Mouse (Mus musculus) liver, embryonic 14.5 days (tissue): Measurements from ENCODE around the gene Rgs19. TPM values are rescaled to one million over a fixed set of nuclear protein-coding genes. Genes with fewer than 3 reads are reported as not detected.

ENCODE experiments used
- ATAC-seq: fragments of 200-750 bp; cut with Nextera tagmentation; 2 replicates; pipeline ENCODE4 v1.8.0; 2017; ENCODE audit warnings: moderate number of reproducible peaks, mild to moderate bottlenecking, moderate library complexity; ENCODE audit not compliant: insufficient read depth
- DNase-seq, 3 experiments: peaks; one replicate each; pipeline ENCODE4 v3.0.0-alpha.2; 2012 to 2013; ENCODE audit warnings: low read depth in 3 of 3, low spot score in 3 of 3
- H3K27ac ChIP-seq: fragments of 300-500 bp; sonication (generic); 2 replicates; pipeline ENCODE4 v1.5.1; 2014; ENCODE audit warnings: moderate library complexity, mild to moderate bottlenecking, control low read depth, inconsistent platforms
- H3K27me3 ChIP-seq: fragments of 300-500 bp; sonication (generic); 2 replicates; pipeline ENCODE4 v1.6.1; 2014; ENCODE audit warnings: mild to moderate bottlenecking, low read length, moderate library complexity; ENCODE audit not compliant: control insufficient read depth, insufficient read depth
- H3K36me3 ChIP-seq: fragments of 300-500 bp; sonication (generic); replicated peaks from 2 replicates; pipeline ENCODE4 v1.6.1; 2014; ENCODE audit warnings: low read depth; ENCODE audit not compliant: control insufficient read depth, insufficient read depth
- H3K4me1 ChIP-seq, 2 experiments: fragments of 200-500 bp in 1 of 2; fragments of 300-500 bp in 1 of 2; sonication (generic) in 1 of 2; replicated peaks; 2 replicates each; pipeline ENCODE4 v1.6.1; 2012 to 2014; ENCODE audit warnings: antibody characterized with exemption in 1 of 2, inconsistent platforms in 1 of 2, low read length in 1 of 2; ENCODE audit not compliant: control insufficient read depth in 2 of 2, insufficient read depth in 2 of 2
- H3K4me2 ChIP-seq: fragments of 300-500 bp; sonication (generic); 2 replicates; pipeline ENCODE4 v1.6.1; 2014; ENCODE audit warnings: low read depth, mild to moderate bottlenecking, control low read depth, moderate library complexity
- H3K4me3 ChIP-seq, 2 experiments: fragments of 200-500 bp in 1 of 2; fragments of 300-500 bp in 1 of 2; sonication (generic) in 1 of 2; 2 replicates each; pipeline ENCODE4 v1.5.1; 2012 to 2014; ENCODE audit warnings: low read depth in 2 of 2, low read length in 2 of 2, mild to moderate bottlenecking in 2 of 2, control low read depth in 1 of 2, inconsistent platforms in 1 of 2, moderate library complexity in 1 of 2; ENCODE audit not compliant: insufficient read depth in 1 of 2
- H3K9ac ChIP-seq: fragments of 300-500 bp; sonication (generic); replicated peaks from 2 replicates; pipeline ENCODE4 v1.6.1; 2014; ENCODE audit warnings: mild to moderate bottlenecking, control low read depth, moderate library complexity
- H3K9me3 ChIP-seq: fragments of 300-500 bp; sonication (generic); 2 replicates; pipeline ENCODE4 v1.6.1; 2016; ENCODE audit warnings: low read length, mixed read lengths; ENCODE audit not compliant: control insufficient read depth
- CTCF ChIP-seq: IDR thresholded peaks from 2 replicates; pipeline ENCODE4 v1.5.1; 2016; ENCODE audit warnings: antibody characterized with exemption, low read depth, control low read depth
- EP300 ChIP-seq: IDR thresholded peaks from 2 replicates; pipeline ENCODE4 v1.6.1; 2016; ENCODE audit warnings: antibody characterized with exemption, low read depth
- WGBS: fragments of 180-500 bp; shearing (Covaris S2); extraction: QIAGEN DNeasy Blood & Tissue Kit; methylation state at CpG from one replicate; pipeline ENCODE4 v1.1.7; 2014; ENCODE audit not compliant: insufficient replicate concordance; 5-methylcytosine and 5-hydroxymethylcytosine counted together
- polyA plus RNA-seq, 2 experiments: library from polyadenylated mRNA; depleted of rRNA in 1 of 2; stranded (reverse) in 1 of 2; unstranded in 1 of 2; fragments of >200 nt; fragmentation: Nextera tagmentation in 1 of 2; extraction: Ambion mirVana in 1 of 2; gene quantifications; 2 replicates each; pipeline versions ENCODE4 v1.2.1 to v1.2.3; 2012 to 2014

Rgs19 gene
- polyA plus RNA-seq, 2 experiments = 20.6 to 21.0 TPM

- no peak for DNase-seq
Measured at GRCm38 (mm10) chr2:181706668-181707067, 12.9 kb upstream of the Rgs19 start.

GRCm38 (mm10) chr2:181698241-181698640 lies 4.5 kb upstream of the Rgs19 start, which contains the start of gene Lkaaear1:
TSS of gene Lkaaear1 (minus strand) at chr2:181698442.
- Histone ChIP-seq H3K9ac (no peak within 1 kb of the TSS), H3K36me3 (no peaks in the 10 kb centered on the region), H3K27me3 (no peaks in the 10 kb centered on the region; the same call in 1 of the 2 replicates), H3K4me1 (peaks cover 0 to 3% of the 10 kb centered on the region in 2 experiments; a peak in 2 of 4 replicates), H3K4me2 (no peak within 1 kb of the TSS), H3K4me3 (no peak within 1 kb of the TSS), H3K27ac (no peak within 1 kb of the TSS), H3K9me3 (no peaks in the 10 kb centered on the region)
- ATAC-seq (no peak), DNase-seq (no peak)
- TF ChIP-seq EP300 = no peak
- no peak for TF ChIP-seq CTCF
- WGBS = 50% methylated on average over 5 of the region's 5 CpGs

More at GRCm38 (mm10) chr2:181706668-181707067, 12.9 kb upstream of the Rgs19 start:
- TF ChIP-seq CTCF (peak; percentile 41; the same call in 1 of the 2 replicates), EP300 (no peak)
- Histone ChIP-seq H3K9ac (no peak overlapping the region), H3K4me1 (no peaks in the 10 kb centered on the region), H3K4me3 (no peak overlapping the region), H3K36me3 (no peaks in the 10 kb centered on the region), H3K4me2 (no peak overlapping the region), H3K27ac (no peak overlapping the region), H3K27me3 (no peaks in the 10 kb centered on the region), H3K9me3 (no peaks in the 10 kb centered on the region)
- 21% methylated on average over 4 of the region's 4 CpGs for WGBS
- no peak for ATAC-seq

- no peak overlapping the region for H3K9ac ChIP-seq
- no peak overlapping the region for H3K4me3 ChIP-seq
- TF ChIP-seq CTCF (no peak), EP300 (no peak)
- H3K9me3 ChIP-seq = no peaks in the 10 kb centered on the region
- H3K4me2 ChIP-seq = no peak overlapping the region
- DNase-seq (no peak), ATAC-seq (no peak)
- no peaks in the 10 kb centered on the region for H3K36me3 ChIP-seq
- H3K27ac ChIP-seq = no peak overlapping the region
- WGBS = 66% methylated on average over 33 of the region's 33 CpGs
- peaks cover 0 to 3% of the 10 kb centered on the region in 2 experiments; a peak in 2 of 4 replicates for H3K4me1 ChIP-seq
- H3K27me3 ChIP-seq = no peaks in the 10 kb centered on the region; the same call in 1 of the 2 replicates
Measured at GRCm38 (mm10) chr2:181696801-181697420, 3.1 kb upstream of the Rgs19 start.

- Histone ChIP-seq H3K4me1 (peaks cover 0 to 3% of the 10 kb centered on the region in 2 experiments; a peak in 2 of 4 replicates), H3K4me3 (no peak overlapping the region), H3K9ac (no peak overlapping the region), H3K4me2 (no peak overlapping the region), H3K36me3 (no peaks in the 10 kb centered on the region), H3K27me3 (no peaks in the 10 kb centered on the region; the same call in 1 of the 2 replicates), H3K9me3 (no peaks in the 10 kb centered on the region), H3K27ac (no peak overlapping the region)
- no peak for ATAC-seq
- no peak for TF ChIP-seq EP300
- no peak for TF ChIP-seq CTCF
- DNase-seq = no peak
- 70% methylated on average over 1 of the region's 1 CpGs for WGBS
Measured at GRCm38 (mm10) chr2:181695776-181696175, 2.0 kb upstream of the Rgs19 start.

- Histone ChIP-seq H3K4me3 (no peak overlapping the region), H3K9me3 (no peaks in the 10 kb centered on the region), H3K27ac (no peak overlapping the region), H3K36me3 (no peaks in the 10 kb centered on the region), H3K4me2 (no peak overlapping the region), H3K9ac (no peak overlapping the region), H3K27me3 (no peaks in the 10 kb centered on the region; the same call in 1 of the 2 replicates), H3K4me1 (peaks cover 0 to 3% of the 10 kb centered on the region in 2 experiments; a peak in 2 of 4 replicates)
- no peak for ATAC-seq
- DNase-seq = no peak
- WGBS = 57% methylated on average over 3 of the region's 3 CpGs
- no peak for TF ChIP-seq EP300
- no peak for TF ChIP-seq CTCF
Measured at GRCm38 (mm10) chr2:181694581-181694980, 804 bp upstream of the Rgs19 start.
